Mouse (Mus musculus): ENCODE results near the gene Camkv.

Gene Camkv

DNA sequence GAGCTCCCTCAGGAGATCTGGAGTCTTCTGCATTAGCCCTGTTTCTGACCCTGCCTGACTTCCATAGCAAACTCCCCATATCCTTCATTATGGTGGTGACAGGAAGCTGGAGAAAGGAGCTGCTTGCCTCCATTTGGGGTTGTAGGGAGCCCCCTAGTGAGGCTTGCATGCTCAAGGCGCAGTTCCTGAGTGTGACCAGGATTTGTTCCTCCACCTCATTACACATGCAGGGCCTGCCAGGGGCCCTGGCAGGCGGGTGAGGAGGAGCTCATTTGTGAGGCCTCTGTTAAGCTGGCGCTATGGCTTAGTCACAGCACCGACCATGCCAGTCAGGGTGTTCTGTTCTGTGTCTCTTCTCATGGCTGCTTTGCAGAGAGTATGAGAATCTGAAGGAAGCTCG is 26.4 kb downstream of the Camkv start:
- no peak for DNase-seq (ENCODE audit: low read depth, low spot score)

DNA sequence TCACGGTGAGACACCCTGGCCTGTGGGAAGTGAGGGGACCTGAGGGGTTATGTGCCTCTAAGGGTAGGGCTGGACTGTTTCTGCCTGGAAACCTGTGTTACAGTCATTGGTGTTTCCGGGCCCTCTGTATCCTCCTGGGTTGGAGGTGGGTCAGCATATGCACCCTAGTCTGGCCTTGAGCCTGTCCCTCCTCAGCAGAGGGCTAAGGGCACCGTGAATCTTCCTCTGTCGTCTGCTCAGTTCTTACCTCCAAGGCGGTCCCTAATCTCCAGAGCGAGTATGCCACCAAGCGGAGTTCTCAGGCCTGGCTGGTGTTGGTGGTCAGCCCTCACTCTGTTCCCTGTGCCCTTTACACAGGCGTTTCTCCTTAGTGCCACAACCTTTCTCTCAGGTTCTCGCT is 27.4 kb downstream of the Camkv start:
- DNase-seq (ENCODE audit: low read depth, low spot score) = no peak

DNA sequence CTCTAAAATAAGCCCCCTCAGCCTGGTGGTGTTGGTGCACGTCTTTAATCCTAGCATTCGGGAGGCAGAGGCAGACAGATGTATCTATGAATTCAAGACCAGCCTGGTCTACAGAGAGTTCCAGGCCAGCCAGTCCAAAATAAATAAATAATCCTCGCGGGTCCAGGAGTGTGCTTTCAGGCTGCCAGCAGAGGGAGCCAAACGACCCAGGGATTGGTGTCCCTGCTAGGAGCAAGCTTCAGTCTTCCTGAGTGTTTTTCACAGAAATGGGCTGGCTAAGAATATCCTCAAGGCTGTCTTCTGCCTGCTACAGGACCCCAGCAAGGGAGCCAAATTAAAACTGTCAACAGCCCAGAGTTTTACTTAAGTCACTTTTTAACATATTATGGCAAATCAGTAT is 28.2 kb downstream of the Camkv start:
- peak; percentile 91 for DNase-seq (ENCODE audit: low read depth, low spot score)

DNA sequence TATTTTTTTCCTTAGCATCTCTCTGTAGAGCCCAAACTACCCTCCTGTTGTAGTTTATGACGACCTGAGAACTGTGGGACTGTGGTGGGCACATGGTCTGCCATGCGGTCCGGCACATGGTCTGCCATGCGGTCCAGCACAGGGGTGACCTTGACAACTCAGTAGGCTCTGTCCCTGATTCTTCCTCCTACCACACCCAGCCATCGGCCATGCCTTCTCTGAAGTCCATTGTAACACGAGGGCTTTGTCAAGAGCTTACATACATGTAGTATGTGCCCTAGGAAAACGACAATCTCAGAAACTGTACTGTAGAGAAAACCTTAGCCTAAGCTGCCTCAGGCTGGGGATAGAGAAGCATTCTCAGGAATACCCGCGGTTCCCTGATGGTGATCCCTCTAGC is 29.2 kb downstream of the Camkv start:
- no peak for DNase-seq (ENCODE audit: low read depth, low spot score)

DNA sequence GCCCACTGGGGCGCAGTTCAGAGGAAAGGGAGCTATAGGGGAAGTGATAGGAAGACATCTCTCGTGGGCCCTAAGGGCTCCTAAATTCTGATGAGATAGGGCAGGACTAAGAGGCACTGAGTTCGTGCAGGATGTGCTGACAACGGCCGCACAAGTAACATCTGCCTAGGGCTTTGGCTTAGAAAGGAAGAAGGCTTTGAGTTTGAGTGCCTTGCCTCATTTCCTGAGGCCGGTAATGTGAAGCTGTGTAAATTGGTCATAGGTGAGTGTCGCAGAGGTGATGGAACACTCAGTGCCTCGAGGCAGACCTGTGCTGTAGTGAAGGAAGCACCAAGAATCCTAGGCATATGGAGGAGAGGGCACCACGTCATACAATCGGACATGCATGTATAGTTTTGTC is 31.2 kb downstream of the Camkv start:
- DNase-seq (ENCODE audit: low read depth, low spot score) = no peak

DNA sequence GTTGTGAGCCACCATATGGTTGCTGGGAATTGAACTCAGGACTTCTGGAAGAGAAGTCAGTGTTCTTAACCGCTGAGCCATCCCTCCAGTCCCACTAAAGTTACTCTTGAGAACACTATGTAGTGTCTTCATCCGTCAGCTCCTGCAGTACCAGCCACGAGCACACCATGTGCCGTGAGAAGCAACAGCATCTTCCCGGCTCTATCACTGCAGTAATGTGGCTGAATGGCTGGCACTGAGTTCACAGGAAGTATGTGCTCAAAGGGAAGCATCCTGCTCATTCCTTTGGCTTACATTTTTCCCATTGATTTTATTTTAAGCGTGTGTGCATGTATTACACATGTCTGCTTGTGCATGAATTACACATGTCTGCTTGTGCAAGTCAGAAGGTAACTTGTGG is 32.0 kb downstream of the Camkv start:
- no peak for DNase-seq (ENCODE audit: low read depth, low spot score)

DNA sequence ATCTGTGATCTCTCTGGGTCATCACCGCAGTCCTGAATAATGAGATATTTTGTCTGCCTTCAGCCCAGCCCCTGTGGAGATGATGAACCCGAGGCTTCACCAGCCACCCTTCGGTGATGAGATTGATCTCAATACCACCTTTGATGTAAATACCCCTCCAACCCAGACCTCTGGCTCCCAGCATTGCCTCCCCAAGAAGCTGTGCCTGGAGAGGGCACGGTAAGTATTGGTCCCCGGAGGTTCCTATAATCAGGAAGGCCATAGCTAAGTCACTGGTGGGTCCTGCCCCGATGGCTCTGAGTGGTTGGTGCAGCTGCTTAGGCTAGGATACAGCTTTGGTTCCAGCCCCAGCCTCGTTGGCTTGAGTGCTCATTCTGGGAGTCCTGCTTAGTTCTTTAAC is 33.1 kb downstream of the Camkv start:
- no peak for DNase-seq (ENCODE audit: low read depth, low spot score)

DNA sequence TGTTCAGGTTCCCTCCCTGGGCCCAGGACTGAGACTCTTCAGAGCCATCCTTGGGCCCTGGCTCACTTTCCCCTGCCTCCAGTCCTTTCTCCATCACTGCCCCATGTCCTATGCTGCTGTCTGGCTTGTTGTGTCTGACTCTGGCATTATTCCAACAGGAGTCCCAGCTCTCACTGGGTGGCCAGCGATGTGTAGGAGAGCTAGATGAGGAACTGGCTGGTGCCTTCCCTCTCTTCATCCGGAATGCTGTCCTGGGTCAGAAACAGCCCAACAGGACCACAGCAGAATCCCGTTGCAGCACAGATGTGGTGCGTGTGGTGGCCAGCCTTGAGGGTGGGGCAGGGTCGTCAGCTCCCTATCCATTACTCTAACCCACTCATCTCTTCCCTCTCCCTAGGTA is 34.8 kb downstream of the Camkv start:
- DNase-seq (ENCODE audit: low read depth, low spot score) = no peak

DNA sequence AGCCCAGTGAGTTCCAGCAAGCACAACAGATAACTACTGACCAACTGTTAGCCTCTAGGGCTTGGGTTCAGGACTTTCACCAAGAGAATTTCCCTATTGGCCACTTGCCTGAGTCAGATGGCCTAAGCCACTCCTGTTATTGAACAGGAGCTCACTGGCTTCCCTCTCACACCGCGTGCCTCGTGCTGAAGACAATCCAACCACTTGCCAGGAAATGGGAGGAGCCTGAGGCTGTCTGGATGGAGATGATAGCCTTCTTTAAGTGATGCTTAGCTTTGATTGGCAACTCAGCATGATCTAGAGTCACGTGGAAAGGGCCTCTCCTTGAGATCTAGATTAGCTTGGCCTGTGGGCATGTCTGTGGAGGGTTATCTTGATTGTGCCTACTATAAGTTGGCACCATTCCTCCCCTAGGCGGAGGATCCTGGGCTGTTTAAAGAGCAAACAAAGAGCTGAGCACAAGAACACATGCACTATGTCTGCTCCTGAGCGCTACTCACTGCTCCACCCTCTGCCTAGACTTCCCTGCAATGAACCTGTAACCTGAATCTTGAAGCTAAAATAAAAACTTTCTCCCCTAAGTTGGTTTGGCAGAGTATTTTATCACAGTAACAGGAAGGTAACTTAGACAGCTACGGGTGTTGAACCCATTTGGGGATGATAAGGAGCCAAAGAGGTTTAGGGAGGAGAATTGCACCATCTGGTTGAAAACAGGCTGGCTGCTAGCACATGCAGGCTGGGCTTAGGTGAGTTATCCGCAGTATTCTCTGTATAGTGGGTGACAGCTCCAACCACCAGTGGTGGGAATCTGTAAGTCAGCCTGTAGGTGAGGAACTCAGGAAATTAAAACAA is 36.4 kb downstream of the Camkv start:
- peak; percentile 35 for DNase-seq (ENCODE audit: low read depth, low spot score)

DNA sequence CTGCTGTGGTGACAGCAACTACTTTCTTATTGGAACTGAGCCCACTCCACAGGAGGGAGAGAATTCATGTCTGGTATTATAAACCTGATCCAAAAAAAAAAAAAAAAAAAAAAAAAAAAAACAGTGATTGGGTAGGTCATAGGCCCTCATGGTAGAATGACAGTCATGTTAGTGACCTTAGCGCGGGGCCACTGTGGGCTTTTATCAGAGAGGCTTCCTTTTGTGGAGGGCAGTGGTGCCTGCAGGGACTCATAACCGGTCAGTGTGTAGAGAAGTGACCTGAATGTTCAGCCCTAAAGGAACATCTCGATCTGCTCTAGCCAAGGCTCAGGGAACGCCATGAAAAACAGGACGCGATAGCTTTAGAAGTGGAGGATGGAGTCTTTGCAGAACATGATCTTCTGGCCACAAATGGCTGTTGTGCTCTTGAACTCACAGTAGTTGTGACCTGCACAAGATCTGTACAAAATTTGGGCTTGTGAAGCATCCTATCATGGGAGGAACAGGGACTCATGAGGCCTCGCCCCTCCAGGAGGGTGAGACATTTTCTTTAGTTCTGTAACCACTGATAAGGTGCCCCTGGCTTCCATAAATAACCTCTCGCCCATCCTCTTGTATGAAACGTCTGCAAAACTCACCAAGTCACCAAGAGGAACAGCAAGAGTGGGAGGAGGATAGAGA is 39.2 kb downstream of the Camkv start:
- peak; percentile 27 for DNase-seq (ENCODE audit: low read depth, low spot score)

DNA sequence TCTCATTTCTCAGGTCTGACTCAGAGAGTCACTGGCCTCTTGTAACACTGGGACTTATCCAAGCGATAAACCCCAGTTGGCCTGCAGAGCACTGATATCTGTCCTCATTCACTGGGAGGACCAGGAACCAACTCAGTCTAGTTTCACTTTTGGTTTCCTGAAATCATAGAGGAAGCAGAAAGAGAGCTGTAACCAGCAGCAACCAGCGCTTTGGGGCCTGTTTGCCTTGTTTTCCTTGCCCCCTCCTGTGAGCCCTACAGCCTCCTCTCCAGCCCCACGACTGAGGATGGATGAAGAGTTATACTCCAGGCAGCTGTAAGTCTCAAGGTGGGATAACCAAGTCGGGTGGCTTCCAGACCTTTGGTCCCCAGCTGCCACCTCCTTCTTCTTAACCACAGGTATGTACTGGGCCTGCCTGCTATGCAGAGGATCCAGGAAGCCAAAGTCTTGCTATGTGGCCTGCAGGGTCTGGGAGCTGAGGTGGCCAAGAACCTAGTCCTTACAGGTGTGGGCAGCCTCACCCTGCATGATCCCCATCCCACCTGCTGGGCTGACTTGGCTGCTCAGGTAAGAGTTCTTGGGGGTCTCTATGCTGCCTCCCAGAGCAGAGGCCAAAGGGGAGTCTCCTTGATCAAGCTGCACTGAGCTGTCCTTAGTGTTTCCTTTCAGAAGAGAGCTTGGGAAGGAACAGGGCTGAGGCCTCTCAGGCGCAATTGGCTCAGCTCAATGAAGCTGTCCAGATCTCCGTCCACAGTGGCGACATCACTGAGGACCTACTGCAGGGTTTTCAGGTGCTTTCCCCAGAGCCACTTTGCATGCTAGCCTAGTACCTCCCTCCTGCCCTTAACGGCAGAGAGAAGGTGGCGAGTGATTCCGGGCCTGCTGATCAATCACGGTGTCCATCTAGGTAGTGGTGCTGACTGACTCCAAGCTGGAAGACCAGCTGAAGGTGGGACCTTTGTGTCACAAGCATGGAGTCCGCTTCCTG is 40.2 kb downstream of the Camkv start, which contains the start of gene Uba7:
Uba7 (plus strand) TSS at position 107 of the 988 bp plus-strand sequence.
- DNase-seq (ENCODE audit: low read depth, low spot score) = peak; percentile 76

DNA sequence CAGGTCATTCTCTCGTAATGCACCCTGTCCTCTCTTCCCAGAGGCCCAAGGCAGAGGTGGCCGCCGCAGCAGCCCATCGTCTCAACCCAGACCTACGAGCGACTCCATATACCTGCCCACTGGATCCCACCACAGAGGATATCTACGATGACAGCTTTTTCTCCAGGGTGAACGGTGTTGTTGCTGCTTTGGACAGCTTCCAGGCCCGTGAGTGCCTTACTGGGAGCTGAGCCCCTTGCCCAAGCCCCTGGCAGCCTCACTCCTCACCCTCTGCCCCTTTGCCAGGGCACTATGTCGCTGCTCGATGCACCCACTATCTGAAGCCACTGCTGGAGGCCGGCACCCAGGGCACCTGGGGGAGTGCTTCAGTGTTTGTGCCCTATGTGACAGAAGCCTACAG is 43.3 kb downstream of the Camkv start:
- DNase-seq (ENCODE audit: low read depth, low spot score) = no peak

DNA sequence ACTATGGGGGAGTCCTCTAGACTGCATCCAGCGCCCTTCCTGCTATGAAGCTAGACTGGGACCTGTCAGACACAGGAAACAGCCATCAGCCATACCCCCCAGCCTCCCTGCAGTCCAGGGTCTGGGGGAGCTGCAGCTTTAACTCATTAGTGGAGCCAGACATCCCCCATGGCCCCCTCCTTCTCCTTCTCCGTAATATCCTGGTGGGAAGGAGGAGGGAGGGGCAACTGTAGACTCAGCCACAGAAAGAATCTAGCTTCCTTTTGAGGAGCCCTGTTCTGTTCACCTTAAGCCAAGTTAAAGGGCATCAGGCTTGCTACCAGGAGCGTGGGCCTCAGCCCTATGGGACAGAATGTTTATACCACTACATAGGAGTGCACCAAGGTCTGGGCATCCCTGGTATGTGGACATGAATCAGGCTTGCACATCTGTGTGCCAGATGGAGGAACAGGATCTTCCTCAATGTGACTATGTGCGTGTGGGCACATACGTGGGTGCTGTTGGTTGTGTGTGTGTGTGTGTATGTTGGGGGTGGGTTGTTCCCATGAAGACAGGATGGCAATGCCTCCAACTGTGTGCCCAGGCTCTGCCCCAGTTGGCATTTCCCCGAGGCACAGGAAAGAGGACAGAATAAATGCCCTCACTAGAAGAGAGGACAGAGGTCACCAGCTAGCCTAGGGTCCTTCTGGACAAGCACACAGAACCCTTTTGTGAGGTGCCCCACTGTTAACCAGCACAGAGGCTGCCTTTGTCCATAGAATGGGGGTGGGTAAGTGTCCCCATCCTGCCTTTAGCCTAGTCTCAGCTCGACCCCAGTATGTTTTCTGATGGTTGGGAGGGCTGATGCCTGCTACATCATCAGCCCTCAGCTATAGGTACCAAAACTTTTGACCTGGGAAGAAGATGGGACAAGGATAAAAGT is 46.5 kb downstream of the Camkv start:
- no peak for DNase-seq (ENCODE audit: low read depth, low spot score)

DNA sequence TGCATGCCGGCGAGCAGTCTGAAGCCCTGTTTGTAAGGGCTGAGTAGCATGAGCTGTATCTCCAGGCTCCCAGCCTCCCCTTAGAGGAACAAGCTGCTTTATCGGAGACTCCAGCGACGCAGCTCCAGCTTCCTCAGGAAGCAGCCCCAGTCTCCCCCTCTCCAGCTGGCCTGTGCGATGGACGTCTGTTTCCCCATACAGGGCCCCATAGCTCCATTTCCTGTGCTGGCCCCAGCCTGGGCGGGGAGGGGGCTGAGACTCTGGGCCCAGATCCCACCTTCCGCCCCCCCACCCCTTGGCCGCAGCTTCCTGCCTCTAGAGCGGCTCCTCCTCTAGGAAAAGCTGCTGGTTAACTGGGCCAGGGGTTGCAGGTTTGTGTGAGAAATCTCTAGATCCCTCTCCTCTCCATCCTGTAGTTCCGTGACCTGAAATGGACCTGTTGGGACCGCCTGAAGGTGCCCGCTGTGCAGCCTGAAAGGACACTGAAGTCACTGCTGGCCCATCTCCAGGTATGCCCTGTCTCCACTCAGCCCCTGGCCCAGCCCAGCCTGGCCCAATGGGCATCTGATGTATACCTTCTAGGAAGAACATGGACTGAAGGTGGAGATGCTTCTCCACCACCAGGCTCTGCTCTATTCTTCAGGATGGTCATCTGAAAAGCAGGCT is 47.3 kb downstream of the Camkv start, which contains the start of gene Gm20661:
Gm20661 (plus strand) TSS at position 378 of the 666 bp plus-strand sequence.
- peak; percentile 47 for DNase-seq (ENCODE audit: low read depth, low spot score)

DNA sequence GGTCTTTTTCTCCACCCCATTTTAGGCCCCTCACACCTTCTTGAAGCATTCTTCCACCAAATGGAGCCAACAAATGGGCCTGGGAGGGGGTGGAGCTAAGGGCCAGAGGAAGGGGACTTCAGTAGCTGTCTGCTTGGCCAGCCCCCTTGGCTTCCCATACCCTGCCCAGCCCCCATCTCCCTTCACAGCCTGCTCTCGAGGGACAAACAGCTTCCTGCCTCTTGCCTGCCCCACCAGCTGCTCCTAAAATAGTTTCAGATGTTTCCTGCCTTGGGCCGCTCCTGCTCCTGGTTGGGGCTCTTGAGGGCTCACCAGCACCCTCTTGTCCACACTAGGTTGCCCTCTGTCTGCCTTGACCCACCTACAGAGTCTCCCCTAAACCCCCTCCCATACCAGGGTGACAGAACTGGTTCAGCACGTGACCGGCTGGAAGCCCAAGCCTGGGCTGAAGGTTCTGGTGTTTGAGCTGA is 48.0 kb downstream of the Camkv start:
- peak; percentile 14 for DNase-seq (ENCODE audit: low read depth, low spot score)

DNA sequence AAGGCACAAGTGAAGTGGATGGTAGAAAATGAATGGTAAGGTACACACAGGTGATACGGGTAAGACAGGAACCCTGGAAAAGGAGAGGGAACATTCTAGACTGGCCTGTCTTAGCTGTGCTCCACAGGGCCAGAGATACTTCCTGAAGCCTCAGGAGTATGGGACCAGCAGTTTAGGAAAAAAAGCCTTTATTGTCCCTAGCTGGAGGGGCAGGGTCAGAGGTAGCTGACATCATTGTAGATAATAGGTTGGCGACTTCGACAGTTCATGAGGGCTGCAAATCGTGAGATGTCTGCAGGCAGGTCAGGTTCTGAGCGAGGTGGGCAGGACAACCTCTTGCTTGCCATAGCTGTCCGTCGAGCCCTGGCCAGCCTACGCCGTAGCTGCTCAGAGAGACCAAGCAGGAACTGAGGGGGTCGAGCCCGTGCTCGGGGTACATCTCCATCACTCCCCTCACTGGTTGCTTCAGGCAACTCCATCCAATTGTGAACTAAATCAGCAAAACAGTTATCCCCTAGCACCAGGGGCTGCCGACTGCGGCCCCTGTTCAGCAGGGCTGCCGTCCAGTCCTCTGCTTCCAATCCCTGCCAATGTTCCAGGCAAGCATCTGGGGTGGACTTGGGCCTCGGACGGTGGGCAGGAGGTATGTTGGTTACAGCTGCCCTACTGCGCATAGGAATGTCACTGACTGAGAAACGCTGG is 48.7 kb downstream of the Camkv start:
- no peak for DNase-seq (ENCODE audit: low read depth, low spot score)

DNA sequence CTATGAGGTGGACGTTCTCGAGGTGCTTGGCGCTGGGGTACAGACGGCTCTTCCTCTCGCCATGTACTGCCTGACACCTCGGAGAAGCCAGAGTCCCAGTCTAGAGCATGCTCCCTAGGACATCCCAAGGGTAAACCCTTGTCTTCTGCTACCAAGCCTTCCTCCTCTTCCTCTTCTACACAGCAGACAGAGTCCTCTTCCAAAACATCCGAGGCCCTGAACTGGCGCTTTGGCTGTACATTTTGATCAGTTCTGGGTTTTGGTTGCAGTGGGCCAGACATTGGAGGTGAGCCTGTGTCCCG is 49.2 kb downstream of the Camkv start:
- DNase-seq (ENCODE audit: low read depth, low spot score) = no peak

DNA sequence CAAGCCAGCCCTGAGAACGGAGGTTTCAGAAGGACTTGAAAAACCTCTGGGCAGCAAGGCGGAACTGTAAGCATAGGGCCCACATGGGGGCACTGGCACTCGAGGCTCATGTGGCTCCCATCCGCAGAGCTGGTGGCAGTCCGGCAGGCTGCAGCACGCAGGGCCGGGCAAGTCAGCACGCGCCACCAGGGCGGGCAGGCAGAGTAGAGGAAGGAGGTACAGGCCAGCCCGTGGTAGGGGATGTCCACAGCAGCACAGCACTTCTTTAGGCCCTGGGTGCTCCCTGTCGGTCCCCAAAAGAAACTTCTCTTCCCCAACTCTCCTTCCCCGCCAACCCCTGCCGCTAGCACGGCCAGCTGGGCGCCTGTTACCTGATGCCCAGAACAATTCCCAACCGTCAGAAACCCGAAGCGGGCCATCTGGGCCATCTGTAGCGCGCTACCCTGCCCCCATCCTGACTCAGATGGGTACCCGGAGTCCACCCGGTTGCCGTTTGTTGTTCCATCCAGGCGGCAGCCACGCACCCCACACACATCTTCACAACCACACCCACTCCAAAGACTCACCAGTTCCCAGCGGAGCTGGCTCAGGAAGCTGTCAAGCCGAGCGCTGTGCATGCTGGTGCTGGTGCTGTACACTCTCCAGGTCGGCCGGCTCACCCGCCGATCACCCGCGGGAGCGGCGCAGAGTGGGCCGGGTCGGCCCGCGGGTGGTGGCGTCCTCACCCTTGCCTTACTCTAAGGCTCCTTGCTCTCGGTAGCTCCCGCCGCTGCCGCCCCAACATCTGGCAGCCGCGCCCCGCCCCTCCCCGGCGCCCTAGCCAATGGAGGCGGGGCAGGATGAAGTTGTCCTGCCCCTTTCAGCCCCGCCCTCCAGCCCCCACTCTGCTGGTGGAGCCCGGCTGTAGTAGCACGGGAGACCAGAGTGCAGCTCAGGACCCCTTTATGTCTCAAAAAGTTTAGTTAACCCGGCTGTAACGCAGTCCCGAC is 50.0 kb downstream of the Camkv start, which contains the start of gene Inka1:
Inka1 (minus strand) TSS at position 749 of the 989 bp plus-strand sequence.
- peak; percentile 93 for DNase-seq (ENCODE audit: low read depth, low spot score)
